Mouse (Mus musculus) bone marrow macrophage, adult 2 months (primary cell): ENCODE data around the gene Sipa1l2.

Experiments
- CTCF ChIP-seq: IDR thresholded peaks from 2 replicates; pipeline ENCODE4 v1.5.1; 2012; ENCODE audit warnings: low read depth, mild to moderate bottlenecking, low read length, moderate library complexity
- POLR2A ChIP-seq: IDR thresholded peaks from 2 replicates; pipeline ENCODE4 v1.6.1; 2012; ENCODE audit warnings: mild to moderate bottlenecking, low read depth, low read length, borderline replicate concordance

- TF ChIP-seq CTCF, result no peak
- TF ChIP-seq POLR2A, result no peak
These were observed 83.9 kb downstream of the Sipa1l2 start for GRCm38 (mm10) chr8:125485715-125486114.
